Mouse (Mus musculus) spleen, postnatal 10 days (tissue): ENCODE measurements around the gene Gm13290.
"Not testable (repeated sequence)": the region's sequence is repeated elsewhere in the genome, so short reads cannot be mapped to it uniquely, and the experiment has no call there.

ENCODE experiments used
- DNase-seq, 2 experiments: peaks; one replicate each; pipeline ENCODE4 v3.0.0; 2021 to 2022; ENCODE audit warnings: low spot score in 2 of 2

Gm13290 gene

DNA sequence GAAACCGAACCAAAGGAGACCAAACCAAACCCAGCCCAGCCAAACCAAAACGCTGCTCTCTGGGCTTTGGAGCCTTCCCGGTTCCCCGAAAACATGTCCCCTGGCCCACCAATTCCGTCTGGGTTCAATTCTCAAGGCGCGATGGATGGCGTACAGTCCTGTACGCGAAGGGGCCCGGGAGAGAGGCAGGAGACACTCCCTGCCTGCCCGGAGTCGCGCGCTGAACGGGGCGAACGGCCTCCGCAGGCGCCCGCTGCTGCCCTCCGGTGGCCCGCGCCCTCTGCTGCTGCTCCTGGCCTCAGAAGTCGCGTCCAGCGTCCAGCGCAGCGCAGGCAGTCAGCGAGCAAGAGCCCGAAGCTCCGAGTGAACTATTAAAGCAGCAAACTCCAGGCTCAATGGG lies at the start of gene Gm13290:
Gene Gm13290 (plus strand): TSS at position 301 of the 400 bp plus-strand sequence.
- DNase-seq: not testable (repeated sequence)

DNA sequence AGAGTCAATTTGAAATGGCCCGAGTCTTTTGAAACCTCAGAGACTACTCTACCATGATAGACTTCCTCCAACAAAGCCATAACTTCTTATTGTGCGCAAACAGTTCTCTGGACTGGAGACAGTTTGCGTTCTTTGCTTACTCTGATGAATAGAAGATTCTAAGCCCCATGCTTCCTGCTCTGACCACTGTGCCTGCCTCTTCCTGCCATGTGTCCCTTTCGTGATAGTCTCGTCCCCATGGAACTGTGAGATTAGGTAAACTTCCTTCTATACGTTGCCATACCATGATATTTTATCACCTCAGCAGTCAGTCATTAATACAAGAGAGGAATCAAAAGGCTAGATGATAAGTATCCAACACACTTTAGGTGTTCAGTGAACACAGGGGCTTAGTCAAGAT lies 46.9 kb upstream of the Gm13290 start:
- DNase-seq: no peak

DNA sequence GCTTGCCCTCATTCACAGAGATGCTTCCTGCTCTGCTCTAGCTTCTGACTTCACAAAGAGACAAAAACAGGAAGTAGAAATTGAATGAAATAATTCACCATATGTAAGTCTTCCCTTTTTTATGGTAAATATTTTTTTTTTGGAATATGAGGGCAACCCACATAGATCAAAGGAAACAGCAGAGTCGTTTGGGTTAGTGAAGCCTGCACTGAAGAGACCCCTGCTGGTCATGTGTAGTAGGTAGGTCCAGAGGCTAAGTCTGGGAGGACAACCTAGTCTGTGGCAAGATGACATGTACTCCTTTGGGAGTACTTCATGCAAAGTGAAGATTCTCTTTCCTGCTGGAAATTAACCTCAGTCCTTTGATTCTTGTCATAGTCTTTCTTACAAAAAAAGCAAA lies 46.3 kb upstream of the Gm13290 start:
- peak in 1 of 2 experiments; percentile 44 for DNase-seq

DNA sequence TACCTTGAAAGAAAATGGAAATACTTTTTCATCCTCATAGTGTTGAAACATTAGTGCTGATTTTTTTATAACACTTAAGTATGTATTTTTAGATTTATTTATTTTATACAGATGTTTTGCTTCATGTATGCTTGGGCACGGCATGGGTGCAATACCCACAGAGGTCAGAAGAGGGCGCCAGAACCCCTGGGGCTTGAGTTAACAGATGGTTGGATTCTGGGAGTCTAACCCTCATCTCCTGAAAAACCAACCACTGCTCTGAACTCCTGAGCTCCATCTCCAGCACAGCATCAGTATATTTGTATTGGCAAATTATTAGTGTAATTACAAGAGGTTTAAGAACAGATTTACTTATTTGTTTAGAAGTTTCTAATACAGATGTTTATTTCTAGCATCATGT lies 35.2 kb upstream of the Gm13290 start:
- DNase-seq: peak; percentile 60 to 81

DNA sequence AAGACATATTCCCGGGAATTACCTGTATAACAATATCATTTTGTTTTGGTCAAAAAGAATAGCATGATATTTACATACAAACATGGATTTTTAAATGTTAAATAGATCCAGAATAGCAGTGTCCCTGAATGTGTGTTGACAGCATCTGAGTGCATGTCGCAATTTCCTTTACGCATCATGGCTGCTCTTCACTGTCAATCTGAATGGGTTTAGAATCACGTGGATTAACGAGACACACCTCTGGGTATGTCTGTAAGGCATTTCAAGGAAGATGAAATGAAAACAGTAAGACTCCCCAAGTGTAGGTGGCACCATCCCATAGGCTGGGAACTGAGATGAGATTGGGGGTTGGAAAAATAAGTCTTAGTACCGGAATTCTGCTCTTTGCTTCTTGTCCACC lies 34.6 kb upstream of the Gm13290 start:
- no peak for DNase-seq

DNA sequence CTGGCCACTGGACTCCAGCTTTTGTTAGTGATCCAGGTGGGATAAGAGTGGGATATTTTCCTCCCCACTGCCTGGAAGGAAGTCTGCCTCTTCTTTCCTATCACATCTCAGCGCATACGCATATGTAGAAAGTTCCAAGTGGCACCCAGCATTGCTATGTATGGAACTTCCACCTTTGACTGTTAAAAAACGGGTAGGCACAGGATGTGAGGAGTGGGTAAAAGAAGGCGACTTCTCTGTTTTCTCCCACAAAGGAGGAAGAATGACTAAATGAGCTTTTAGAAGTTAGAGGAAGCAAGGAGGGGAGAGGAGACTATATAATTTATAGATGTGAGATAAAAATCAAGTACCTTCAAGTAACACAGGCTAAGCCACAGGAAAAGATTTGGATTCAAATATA lies 32.2 kb upstream of the Gm13290 start:
- no peak for DNase-seq

DNA sequence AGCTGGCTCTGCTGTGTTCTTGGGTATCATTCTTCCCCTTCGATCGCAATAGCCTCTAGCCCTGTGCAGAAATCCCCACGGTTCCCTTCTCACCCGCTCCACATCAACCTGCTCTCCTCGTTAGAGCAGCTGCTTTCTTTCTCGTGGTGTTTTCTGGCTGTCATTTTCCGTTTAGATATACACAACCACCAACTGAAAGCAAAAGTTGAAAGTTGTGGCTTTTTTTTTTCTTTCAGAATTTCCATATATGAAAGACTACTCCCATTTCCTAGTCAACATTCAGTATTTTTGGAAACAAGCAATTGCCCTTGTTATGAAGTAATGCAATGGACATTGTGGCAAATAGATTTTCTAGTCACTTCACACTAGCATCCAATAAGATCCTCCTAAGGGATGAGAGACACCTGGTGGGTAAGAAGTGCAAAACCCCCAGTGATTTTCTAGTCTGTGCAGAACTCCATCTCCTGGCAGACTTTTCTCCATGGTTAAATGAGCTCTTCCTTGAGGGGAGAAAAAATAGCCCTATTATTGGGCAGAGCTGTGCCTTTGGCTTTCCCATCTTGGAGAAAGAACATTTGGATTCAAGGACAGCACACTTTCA lies 30.8 kb upstream of the Gm13290 start:
- no peak for DNase-seq

DNA sequence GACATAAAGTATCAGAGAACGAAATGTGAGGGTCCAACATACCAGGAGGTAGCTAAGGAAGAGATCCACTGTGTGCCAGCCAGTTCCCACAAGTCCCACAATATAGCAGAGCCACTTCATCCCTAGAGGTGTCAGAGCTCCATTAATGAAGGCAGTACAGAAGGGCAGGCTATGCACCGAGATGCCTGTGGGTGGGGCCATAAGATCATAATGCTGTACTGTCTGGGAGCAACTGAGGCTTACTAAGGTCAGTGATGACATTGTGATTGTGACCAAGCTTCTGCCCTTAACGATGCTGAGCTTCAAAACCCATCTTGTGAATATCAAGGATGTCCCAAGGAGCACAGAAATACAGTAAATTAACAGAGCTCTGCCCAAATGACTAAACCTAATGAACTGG lies 29.4 kb upstream of the Gm13290 start:
- no peak for DNase-seq

DNA sequence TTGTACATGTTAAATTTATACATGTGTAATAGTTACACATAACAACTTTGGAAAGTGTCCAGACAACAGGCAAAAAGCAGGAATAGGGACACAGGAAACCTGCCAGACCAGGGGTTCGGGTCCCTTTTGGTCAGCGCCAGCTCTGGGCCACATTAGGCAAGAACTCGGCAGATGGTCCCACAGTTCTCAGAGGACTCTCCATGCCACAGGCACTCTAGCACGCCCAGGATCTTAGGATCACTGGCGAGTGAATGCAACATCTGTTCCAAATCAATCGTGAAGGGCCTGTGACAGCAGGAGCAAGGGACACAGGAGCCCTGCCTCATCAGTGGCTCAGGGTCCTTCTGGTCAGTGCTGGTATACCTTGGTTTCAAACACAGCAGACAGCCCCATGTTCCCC lies 23.7 kb upstream of the Gm13290 start:
- no peak for DNase-seq

DNA sequence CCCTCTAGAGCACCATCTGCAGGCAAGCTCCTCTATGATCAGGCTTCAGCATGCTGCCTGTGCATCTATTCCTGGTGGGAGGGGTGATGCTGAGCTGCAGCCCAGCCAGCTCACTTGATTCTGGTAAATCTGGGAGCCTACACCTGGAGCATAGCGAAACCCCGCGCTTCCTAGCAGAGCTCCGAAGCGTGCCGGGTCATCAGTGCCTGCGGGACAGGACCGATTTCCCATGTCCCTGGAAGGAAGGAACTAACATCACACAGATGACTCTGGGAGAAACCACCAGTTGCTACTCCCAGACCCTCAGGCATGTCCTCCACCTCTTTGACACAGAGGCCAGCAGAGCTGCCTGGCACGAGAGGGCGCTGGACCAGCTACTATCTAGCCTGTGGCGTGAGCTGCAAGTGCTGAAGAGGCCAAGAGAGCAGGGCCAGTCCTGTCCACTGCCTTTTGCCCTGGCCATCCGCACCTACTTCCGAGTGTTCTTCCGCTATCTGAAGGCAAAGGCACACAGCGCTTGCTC lies 18.8 kb upstream of the Gm13290 start, which contains the start of gene Gm13271:
Gene Gm13271 (plus strand): TSS at position 51 of the 523 bp plus-strand sequence.
- peak; percentile 58 to 74 for DNase-seq

DNA sequence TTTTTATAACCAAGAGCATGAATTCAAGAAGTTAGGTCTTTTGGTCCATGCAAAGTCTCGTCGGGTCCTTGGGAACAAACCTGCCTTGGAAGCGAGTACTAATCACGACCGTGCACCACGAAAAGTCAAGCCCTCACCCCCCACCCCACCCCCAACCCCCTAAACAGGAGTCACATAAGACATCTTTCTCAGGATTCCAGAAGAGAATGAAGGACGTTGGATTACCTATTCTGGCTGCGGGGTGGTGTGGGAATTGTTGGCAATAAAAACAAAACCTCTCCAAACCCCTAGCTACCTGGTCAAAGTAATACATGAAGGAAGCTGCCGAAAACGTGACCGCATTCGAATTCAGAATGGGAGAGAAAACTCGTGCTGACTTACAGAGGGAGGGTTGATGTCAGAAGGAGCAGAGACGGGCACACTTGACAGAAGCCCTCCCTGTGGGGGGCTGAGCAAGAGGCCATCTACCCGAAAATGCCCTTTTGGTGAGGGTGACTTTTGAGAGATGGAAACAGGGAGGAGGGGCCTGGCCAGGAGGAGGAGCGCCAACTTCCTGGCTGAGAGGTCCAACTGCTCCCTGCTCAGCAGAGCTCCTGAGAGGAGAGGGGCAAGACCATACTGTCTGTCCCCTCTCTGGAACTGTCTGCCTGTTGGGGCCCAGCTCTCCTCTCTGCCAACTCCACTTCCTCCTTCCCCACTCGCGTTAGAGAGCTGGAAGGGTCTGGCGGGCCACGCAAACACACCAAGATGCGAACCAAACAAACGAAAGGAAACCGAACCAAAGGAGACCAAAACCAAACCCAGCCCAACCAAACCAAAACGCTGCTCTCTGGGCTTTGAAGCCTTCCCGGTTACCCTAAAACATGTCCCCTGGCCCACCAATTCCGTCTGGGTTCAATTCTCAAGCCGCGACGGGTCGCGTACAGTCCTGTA lies 16.8 kb upstream of the Gm13290 start:
- DNase-seq: not testable (repeated sequence)

DNA sequence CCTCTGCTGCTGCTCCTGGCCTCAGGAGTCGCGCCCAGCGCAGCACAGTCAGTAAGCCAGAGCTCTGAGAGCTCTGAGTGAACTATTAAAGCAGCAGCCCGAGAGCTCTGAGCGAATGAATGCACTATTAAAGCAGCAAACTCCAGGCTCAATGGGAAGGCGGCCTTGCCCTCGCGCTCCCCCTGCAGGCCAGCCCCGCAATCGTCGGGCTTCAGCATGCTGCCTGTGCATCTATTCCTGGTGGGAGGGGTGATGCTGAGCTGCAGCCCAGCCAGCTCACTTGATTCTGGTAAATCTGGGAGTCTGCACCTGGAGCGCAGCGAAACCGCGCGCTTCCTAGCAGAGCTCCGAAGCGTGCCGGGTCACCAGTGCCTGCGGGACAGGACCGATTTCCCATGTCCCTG lies 16.0 kb upstream of the Gm13290 start:
- peak; percentile 83 to 88 for DNase-seq

DNA sequence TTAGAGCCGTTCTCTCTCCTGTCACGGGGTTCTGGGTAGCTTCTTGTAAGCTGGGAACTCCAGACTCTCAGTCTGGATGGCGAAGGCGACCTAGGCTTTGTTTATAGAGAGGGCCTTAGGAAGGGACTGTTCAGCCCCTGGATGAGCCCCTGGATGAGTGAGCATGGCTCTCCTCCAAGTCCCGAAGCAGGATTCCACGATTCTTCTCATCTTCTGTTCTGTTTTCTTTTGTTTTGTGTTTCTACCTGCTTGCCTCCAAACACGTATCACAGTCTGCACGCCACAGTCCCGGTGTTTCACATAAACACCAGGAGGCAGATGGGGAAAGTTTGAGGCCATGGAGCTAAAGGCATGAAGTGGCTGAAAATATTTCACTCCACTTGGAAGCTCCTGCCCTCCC lies 14.9 kb upstream of the Gm13290 start:
- DNase-seq: not testable (repeated sequence)

DNA sequence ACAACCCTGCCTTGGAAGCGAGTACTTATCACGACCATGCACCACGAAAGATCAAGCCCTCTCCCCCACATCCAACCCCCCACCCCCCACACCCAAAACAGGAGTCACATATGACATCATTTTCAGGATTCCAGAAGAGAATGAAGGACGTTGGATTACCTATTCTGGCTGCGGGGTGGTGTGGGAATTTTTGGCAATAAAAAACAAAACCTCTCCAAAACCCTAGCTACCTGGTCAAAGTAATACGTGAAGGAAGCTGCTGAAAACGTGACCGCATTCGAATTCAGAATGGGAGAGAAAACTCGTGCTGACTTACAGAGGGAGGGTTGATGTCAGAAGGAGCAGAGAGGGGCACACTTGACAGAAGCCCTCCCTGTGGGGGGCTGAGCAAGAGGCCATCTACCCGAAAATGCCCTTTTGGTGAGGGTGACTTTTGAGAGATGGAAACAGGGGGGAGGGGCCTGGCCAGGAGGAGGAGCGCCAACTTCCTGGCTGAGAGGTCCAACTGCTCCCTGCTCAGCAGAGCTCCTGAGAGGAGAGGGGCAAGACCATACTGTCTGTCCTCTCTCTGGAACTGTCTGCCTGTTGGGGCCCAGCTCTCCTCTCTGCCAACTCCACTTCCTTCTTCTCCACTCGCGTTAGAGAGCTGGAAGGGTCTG lies 13.9 kb upstream of the Gm13290 start, which contains the start of gene Gm13283:
Gene Gm13283 (plus strand): TSS at position 510 of the 659 bp plus-strand sequence.
- DNase-seq: peak; percentile 24 to 39

DNA sequence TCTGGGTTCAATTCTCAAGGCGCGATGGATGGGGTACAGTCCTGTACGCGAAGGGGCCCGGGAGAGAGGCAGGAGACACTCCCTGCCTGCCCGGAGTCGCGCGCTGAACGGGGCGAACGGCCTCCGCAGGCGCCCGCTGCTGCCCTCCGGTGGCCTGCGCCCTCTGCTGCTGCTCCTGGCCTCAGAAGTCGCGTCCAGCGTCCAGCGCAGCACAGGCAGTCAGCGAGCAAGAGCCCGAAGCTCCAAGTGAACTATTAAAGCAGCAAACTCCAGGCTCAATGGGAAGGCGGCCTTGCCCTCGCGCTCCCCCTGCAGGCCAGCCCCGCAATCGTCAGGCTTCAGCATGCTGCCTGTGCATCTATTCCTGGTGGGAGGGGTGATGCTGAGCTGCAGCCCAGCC lies 13.2 kb upstream of the Gm13290 start:
- peak; percentile 44 to 63 for DNase-seq

DNA sequence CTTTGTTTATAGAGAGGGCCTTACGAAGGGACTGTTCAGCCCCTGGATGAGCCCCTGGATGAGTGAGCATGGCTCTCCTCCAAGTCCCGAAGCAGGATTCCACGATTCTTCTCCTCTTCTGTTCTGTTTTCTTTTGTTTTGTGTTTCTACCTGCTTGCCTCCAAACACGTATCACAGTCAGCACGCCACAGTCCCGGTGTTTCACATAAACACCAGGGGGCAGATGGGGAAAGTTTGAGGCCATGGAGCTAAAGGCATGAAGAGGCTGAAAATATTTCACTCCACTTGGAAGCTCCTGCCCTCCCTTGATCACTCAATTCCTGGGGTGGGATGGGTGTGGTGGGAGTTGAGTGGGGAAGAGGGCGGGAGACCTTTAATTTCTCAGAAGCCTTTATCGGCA lies 11.9 kb upstream of the Gm13290 start:
- peak; percentile 72 to 73 for DNase-seq

DNA sequence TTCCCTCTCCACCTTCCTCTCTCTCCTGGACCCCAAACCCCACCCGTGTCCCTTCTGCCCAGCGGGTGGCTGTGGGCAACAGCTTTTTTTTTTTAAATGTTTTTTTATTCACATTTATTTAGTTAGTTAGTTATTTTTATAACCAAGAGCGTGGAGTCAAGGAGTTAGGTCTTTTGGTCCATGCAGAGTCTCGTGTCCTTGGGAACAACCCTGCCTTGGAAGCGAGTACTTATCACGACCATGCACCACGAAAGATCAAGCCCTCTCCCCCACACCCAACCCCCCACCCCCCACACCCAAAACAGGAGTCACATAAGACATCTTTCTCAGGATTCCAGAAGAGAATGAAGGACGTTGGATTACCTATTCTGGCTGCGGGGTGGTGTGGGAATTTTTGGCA lies 11.3 kb upstream of the Gm13290 start:
- not testable (repeated sequence) for DNase-seq

DNA sequence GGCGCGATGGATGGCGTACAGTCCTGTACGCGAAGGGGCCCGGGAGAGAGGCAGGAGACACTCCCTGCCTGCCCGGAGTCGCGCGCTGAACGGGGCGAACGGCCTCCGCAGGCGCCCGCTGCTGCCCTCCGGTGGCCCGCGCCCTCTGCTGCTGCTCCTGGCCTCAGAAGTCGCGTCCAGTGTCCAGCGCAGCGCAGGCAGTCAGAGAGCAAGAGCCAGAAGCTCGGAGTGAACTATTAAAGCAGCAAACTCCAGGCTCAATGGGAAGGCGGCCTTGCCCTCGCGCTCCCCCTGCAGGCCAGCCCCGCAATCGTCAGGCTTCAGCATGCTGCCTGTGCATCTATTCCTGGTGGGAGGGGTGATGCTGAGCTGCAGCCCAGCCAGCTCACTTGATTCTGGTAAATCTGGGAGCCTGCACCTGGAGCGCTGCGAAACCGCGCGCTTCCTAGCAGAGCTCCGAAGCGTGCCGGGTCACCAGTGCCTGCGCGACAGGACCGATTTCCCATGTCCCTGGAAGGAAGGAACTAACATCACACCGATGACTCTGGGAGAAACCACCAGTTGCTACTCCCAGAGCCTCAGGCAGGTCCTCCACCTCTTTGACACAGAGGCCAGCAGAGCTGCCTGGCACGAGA lies 10.1 kb upstream of the Gm13290 start:
- DNase-seq: peak; percentile 12 to 27

DNA sequence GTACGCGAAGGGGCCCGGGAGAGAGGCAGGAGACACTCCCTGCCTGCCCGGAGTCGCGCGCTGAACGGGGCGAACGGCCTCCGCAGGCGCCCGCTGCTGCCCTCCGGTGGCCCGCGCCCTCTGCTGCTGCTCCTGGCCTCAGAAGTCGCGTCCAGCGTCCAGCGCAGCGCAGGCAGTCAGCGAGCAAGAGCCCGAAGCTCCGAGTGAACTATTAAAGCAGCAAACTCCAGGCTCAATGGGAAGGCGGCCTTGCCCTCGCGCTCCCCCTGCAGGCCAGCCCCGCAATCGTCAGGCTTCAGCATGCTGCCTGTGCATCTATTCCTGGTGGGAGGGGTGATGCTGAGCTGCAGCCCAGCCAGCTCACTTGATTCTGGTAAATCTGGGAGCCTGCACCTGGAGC lies 3.0 kb downstream of the Gm13290 start, which contains the start of gene Gm13289:
Gene Gm13289 (plus strand): TSS at position 301 of the 400 bp plus-strand sequence.
- DNase-seq: not testable (repeated sequence)

DNA sequence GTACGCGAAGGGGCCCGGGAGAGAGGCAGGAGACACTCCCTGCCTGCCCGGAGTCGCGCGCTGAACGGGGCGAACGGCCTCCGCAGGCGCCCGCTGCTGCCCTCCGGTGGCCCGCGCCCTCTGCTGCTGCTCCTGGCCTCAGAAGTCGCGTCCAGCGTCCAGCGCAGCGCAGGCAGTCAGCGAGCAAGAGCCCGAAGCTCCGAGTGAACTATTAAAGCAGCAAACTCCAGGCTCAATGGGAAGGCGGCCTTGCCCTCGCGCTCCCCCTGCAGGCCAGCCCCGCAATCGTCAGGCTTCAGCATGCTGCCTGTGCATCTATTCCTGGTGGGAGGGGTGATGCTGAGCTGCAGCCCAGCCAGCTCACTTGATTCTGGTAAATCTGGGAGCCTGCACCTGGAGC lies 5.9 kb downstream of the Gm13290 start, which contains the start of gene Gm13272:
Gene Gm13272 (plus strand): TSS at position 301 of the 400 bp plus-strand sequence.
- DNase-seq: not testable (repeated sequence)

DNA sequence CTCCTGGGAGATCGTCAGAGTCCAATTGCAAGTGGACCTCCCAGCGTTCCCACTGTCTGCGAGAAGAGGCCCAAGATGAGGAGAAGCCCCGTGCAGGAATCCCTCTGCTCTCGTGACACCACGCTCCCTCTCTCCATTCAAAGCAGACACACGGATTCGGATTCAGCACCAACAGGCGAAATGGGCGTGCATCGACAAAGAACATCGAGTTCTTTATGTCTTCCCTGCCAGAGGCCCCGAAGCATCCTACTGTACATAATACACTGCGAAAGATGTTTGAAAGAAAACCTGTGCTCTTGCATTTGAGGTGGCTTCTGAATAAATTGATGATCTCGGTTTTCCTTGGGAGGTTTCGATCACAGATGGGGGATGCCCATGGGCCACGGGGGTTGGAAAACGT lies 6.7 kb downstream of the Gm13290 start:
- DNase-seq: not testable (repeated sequence)
